Mouse (Mus musculus): Measurements from ENCODE around the gene Olfr573-ps1. TPM values are rescaled to one million over a fixed set of nuclear protein-coding genes. Genes with fewer than 3 reads are reported as not detected.

The Olfr573-ps1 gene
- polyA plus RNA-seq (2012; rRNA removed) = not detected in 2 replicates

GRCm38 (mm10) chr7:102942475-102942874, at the start of gene Olfr573-ps1:
Olfr573-ps1 (minus strand) TSS chr7:102942575.
- Histone ChIP-seq H3K4me3 (replicated peaks; ENCODE audit: extremely low read depth, low read depth, low read length) (no peak within 1 kb of the TSS), H3K4me1 (ENCODE audit: control insufficient read depth, insufficient read depth, low read length) (no peaks in the 10 kb centered on the region)
- no peak for DNase-seq
- no peak for TF ChIP-seq POLR2A (IDR thresholded peaks at IDR 0.05; ENCODE audit: borderline replicate concordance, extremely low read depth, low read depth, low read length)
- TF ChIP-seq CTCF (IDR thresholded peaks at IDR 0.05; ENCODE audit: insufficient read depth, low read length) = no peak
- 79% methylated on average over 2 of the region's 2 CpGs for WGBS

DNA sequence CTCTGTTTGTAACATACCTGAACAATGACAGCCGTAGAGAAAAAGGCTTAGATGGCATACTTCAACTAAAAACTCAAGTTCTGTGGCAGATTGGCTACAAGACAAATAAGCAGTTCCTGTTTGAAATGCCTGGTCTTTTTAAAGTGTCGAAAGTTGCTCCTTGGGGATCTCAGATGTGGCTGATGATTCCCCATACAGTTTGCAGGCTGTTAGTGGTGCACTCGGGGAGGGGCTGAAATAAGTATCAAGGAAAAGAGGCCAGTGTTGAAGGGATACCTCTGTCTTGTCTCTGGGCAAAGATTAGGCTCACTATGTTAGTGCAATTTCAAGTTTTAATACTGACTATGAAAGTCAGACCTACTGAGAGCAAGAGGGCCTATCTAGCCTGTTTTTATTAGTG, 46.8 kb upstream of the Olfr573-ps1 start, which contains the start of gene Olfr578:
Gene Olfr578 (minus strand): TSS at position 101 of the 400 bp plus-strand sequence.
- H3K4me3 ChIP-seq (replicated peaks; ENCODE audit: extremely low read depth, low read depth, low read length) = no peak within 1 kb of the TSS
- 56% methylated on average over 3 of the region's 3 CpGs for WGBS
- H3K4me1 ChIP-seq (ENCODE audit: control insufficient read depth, insufficient read depth, low read length) = no peaks in the 10 kb centered on the region
- TF ChIP-seq POLR2A (IDR thresholded peaks at IDR 0.05; ENCODE audit: borderline replicate concordance, extremely low read depth, low read depth, low read length) = no peak
- no peak for TF ChIP-seq CTCF (IDR thresholded peaks at IDR 0.05; ENCODE audit: insufficient read depth, low read length)
- no peak for DNase-seq

GRCm38 (mm10) chr7:102975843-102976242, 33.5 kb upstream of the Olfr573-ps1 start, which contains the start of gene Olfr577:
Olfr577 (minus strand) TSS chr7:102975943.
- 67% methylated on average over 2 of the region's 2 CpGs for WGBS
- no peaks in the 10 kb centered on the region for H3K4me1 ChIP-seq (ENCODE audit: control insufficient read depth, insufficient read depth, low read length)
- TF ChIP-seq CTCF (IDR thresholded peaks at IDR 0.05; ENCODE audit: insufficient read depth, low read length) (no peak), POLR2A (IDR thresholded peaks at IDR 0.05; ENCODE audit: borderline replicate concordance, extremely low read depth, low read depth, low read length) (no peak)
- DNase-seq = no peak
- H3K4me3 ChIP-seq (replicated peaks; ENCODE audit: extremely low read depth, low read depth, low read length) = no peak within 1 kb of the TSS

- H3K4me3 ChIP-seq (replicated peaks; ENCODE audit: extremely low read depth, low read depth, low read length) = no peak overlapping the region
- H3K4me1 ChIP-seq (ENCODE audit: control insufficient read depth, insufficient read depth, low read length) = no peaks in the 10 kb centered on the region
- 26% methylated on average over 1 of the region's 1 CpGs for WGBS
- no peak for DNase-seq
- TF ChIP-seq CTCF (IDR thresholded peaks at IDR 0.05; ENCODE audit: insufficient read depth, low read length) (no peak), POLR2A (IDR thresholded peaks at IDR 0.05; ENCODE audit: borderline replicate concordance, extremely low read depth, low read depth, low read length) (no peak)
Observed at GRCm38 (mm10) chr7:102974399-102974798, 32.0 kb upstream of the Olfr573-ps1 start.

GRCm38 (mm10) chr7:102962360-102962759, 20.0 kb upstream of the Olfr573-ps1 start, which contains the start of gene Olfr576:
Olfr576 (plus strand) TSS chr7:102962660.
- Histone ChIP-seq H3K4me1 (ENCODE audit: control insufficient read depth, insufficient read depth, low read length) (no peaks in the 10 kb centered on the region; the same call in 1 of the 2 replicates), H3K4me3 (replicated peaks; ENCODE audit: extremely low read depth, low read depth, low read length) (no peak within 1 kb of the TSS)
- TF ChIP-seq CTCF (IDR thresholded peaks at IDR 0.05; ENCODE audit: insufficient read depth, low read length) = no peak
- TF ChIP-seq POLR2A (IDR thresholded peaks at IDR 0.05; ENCODE audit: borderline replicate concordance, extremely low read depth, low read depth, low read length) = no peak
- DNase-seq = no peak
- WGBS = 14% methylated on average over 2 of the region's 2 CpGs

DNA sequence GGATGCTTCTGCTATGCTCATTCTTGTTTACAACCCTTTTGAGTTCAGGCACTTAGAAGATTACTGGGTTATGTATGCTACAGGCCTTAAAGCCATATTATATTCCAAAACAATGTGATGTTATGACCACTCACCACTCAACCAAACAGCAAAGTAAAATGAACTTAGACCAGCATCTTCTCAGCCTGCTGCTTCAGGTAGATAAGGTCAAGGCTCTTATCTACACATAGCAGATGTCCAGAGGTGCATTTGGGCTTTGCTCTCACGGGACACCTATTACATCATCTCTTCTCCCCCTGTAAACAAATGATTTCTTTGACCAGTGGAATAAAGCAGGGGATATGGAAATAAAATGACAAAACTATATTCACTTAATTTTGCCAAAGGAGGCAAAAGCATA, 16.2 kb upstream of the Olfr573-ps1 start, which contains the start of gene Olfr575:
Gene Olfr575 (minus strand): TSS at position 183 of the 400 bp plus-strand sequence.
- Histone ChIP-seq H3K4me3 (replicated peaks; ENCODE audit: extremely low read depth, low read depth, low read length) (no peak within 1 kb of the TSS), H3K4me1 (ENCODE audit: control insufficient read depth, insufficient read depth, low read length) (no peaks in the 10 kb centered on the region)
- DNase-seq = no peak
- WGBS = 23% methylated on average over 1 of the region's 1 CpGs
- TF ChIP-seq POLR2A (IDR thresholded peaks at IDR 0.05; ENCODE audit: borderline replicate concordance, extremely low read depth, low read depth, low read length) = no peak
- TF ChIP-seq CTCF (IDR thresholded peaks at IDR 0.05; ENCODE audit: insufficient read depth, low read length) = no peak

- DNase-seq = no peak
- no peak overlapping the region for H3K4me3 ChIP-seq (replicated peaks; ENCODE audit: extremely low read depth, low read depth, low read length)
- H3K4me1 ChIP-seq (ENCODE audit: control insufficient read depth, insufficient read depth, low read length) = no peaks in the 10 kb centered on the region
- 50% methylated on average over 3 of the region's 3 CpGs for WGBS
- TF ChIP-seq POLR2A (IDR thresholded peaks at IDR 0.05; ENCODE audit: borderline replicate concordance, extremely low read depth, low read depth, low read length) (no peak), CTCF (IDR thresholded peaks at IDR 0.05; ENCODE audit: insufficient read depth, low read length) (no peak)
Observed at GRCm38 (mm10) chr7:102958137-102958536, 15.8 kb upstream of the Olfr573-ps1 start.

GRCm38 (mm10) chr7:102950732-102951131, 8.4 kb upstream of the Olfr573-ps1 start:
- no peak for DNase-seq
- 53% methylated on average over 1 of the region's 1 CpGs for WGBS
- Histone ChIP-seq H3K4me1 (ENCODE audit: control insufficient read depth, insufficient read depth, low read length) (no peaks in the 10 kb centered on the region), H3K4me3 (replicated peaks; ENCODE audit: extremely low read depth, low read depth, low read length) (no peak overlapping the region)
- TF ChIP-seq POLR2A (IDR thresholded peaks at IDR 0.05; ENCODE audit: borderline replicate concordance, extremely low read depth, low read depth, low read length) (no peak), CTCF (IDR thresholded peaks at IDR 0.05; ENCODE audit: insufficient read depth, low read length) (no peak)

DNA sequence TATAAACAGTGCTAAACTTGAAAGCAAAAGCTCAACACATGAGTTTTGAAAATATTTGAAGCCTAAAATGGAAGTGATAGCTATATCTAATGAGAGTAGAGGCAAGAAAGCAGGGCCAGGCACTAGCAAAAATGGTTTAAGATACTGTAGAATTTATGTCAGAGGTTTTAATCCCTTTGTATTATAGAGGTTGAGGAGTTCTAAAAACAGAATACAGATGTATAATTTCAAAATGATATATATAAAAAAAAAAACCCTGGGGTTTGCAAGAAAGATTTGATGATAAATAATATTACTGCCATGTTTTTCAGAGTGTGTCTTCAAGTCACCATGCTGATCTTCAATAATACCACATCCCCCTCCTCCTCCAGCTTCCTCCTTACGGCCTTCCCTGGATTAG, 5.8 kb upstream of the Olfr573-ps1 start, which contains the start of gene Olfr574:
Gene Olfr574 (plus strand): TSS at position 301 of the 400 bp plus-strand sequence.
- Histone ChIP-seq H3K4me3 (replicated peaks; ENCODE audit: extremely low read depth, low read depth, low read length) (no peak within 1 kb of the TSS), H3K4me1 (ENCODE audit: control insufficient read depth, insufficient read depth, low read length) (no peaks in the 10 kb centered on the region)
- TF ChIP-seq POLR2A (IDR thresholded peaks at IDR 0.05; ENCODE audit: borderline replicate concordance, extremely low read depth, low read depth, low read length) (no peak), CTCF (IDR thresholded peaks at IDR 0.05; ENCODE audit: insufficient read depth, low read length) (no peak)
- DNase-seq = no peak
- 83% methylated on average over 1 of the region's 1 CpGs for WGBS

- H3K4me1 ChIP-seq (ENCODE audit: control insufficient read depth, insufficient read depth, low read length) = no peaks in the 10 kb centered on the region
- no peak for TF ChIP-seq POLR2A (IDR thresholded peaks at IDR 0.05; ENCODE audit: borderline replicate concordance, extremely low read depth, low read depth, low read length)
- TF ChIP-seq CTCF (IDR thresholded peaks at IDR 0.05; ENCODE audit: insufficient read depth, low read length) = no peak
- no peak overlapping the region for H3K4me3 ChIP-seq (replicated peaks; ENCODE audit: extremely low read depth, low read depth, low read length)
- WGBS = 79% methylated on average over 1 of the region's 1 CpGs
- DNase-seq = no peak
Observed at GRCm38 (mm10) chr7:102943417-102943816, 1.0 kb upstream of the Olfr573-ps1 start.

Data from lung, adult 2 months (tissue).